Mouse (Mus musculus) hindbrain, embryonic 15.5 days (tissue): ENCODE data around the gene Gm8020. TPM values are rescaled to one million over a fixed set of nuclear protein-coding genes. Genes with fewer than 3 reads are reported as not detected.
A peak's percentile ranks its signal among the peaks of the same experiment; 100 is the strongest.
"Not testable (repeated sequence)": the region's sequence is repeated elsewhere in the genome, so short reads cannot be mapped to it uniquely, and the experiment has no call there.

Experiments
- ATAC-seq: fragments of 200-750 bp; cut with Nextera tagmentation; 2 replicates; pipeline ENCODE4 v1.8.0; 2017; ENCODE audit warnings: low read depth, moderate number of reproducible peaks, moderate TSS enrichment; ENCODE audit not compliant: low FRiP score
- H3K27ac ChIP-seq: fragments of 300-500 bp; sonication (generic); replicated peaks from 2 replicates; pipeline ENCODE4 v1.5.1; 2015; ENCODE audit warnings: mild to moderate bottlenecking, inconsistent platforms
- H3K27me3 ChIP-seq: fragments of 300-500 bp; sonication (generic); 2 replicates; pipeline ENCODE4 v1.6.1; 2015; ENCODE audit warnings: control low read depth, inconsistent platforms
- H3K36me3 ChIP-seq: fragments of 300-500 bp; sonication (generic); 2 replicates; pipeline ENCODE4 v1.6.1; 2015; ENCODE audit warnings: control low read depth, inconsistent platforms
- H3K4me1 ChIP-seq: fragments of 300-500 bp; sonication (generic); replicated peaks from 2 replicates; pipeline ENCODE4 v1.6.1; 2015; ENCODE audit warnings: control low read depth, inconsistent platforms
- H3K4me2 ChIP-seq: fragments of 300-500 bp; sonication (generic); 2 replicates; pipeline ENCODE4 v1.6.1; 2015; ENCODE audit warnings: moderate library complexity, mild to moderate bottlenecking, inconsistent platforms
- H3K4me3 ChIP-seq: fragments of 300-500 bp; sonication (generic); 2 replicates; pipeline ENCODE4 v1.5.1; 2015; ENCODE audit warnings: mild to moderate bottlenecking, inconsistent platforms
- H3K9ac ChIP-seq: fragments of 300-500 bp; sonication (generic); 2 replicates; pipeline ENCODE4 v1.6.1; 2015; ENCODE audit warnings: inconsistent platforms
- H3K9me3 ChIP-seq: fragments of 300-500 bp; sonication (generic); 2 replicates; pipeline ENCODE4 v1.6.1; 2016; ENCODE audit warnings: control low read depth, inconsistent platforms
- WGBS: fragments of 180-500 bp; shearing (Covaris S2); methylation state at CpG from one replicate; pipeline ENCODE4 v1.1.7; 2015; 5-methylcytosine and 5-hydroxymethylcytosine counted together
- polyA plus RNA-seq: library from polyadenylated mRNA; unstranded; fragments of >200 nt; fragmentation: Nextera tagmentation; extraction: Ambion mirVana; gene quantifications from 2 replicates; pipeline ENCODE4 v1.2.1, GENCODE M21; 2015

The Gm8020 gene
- not detected in 2 replicates for polyA plus RNA-seq

GRCm38 (mm10) chr14:42502249-42502648, at the start of gene Gm8020:
TSS of gene Gm8020 (minus strand) at chr14:42502349.
- H3K27me3 ChIP-seq, H3K4me1 ChIP-seq, H3K4me3 ChIP-seq, H3K4me2 ChIP-seq, H3K27ac ChIP-seq, H3K9me3 ChIP-seq, ATAC-seq, H3K9ac ChIP-seq, H3K36me3 ChIP-seq: not testable (repeated sequence)
- 88% methylated on average over 2 of the region's 3 CpGs for WGBS

GRCm38 (mm10) chr14:42543170-42543701, 41.1 kb upstream of the Gm8020 start:
- H3K27me3 ChIP-seq, H3K9ac ChIP-seq, H3K4me2 ChIP-seq, H3K4me1 ChIP-seq, H3K36me3 ChIP-seq, H3K9me3 ChIP-seq, H3K27ac ChIP-seq, H3K4me3 ChIP-seq: not testable (repeated sequence)
- ATAC-seq = peak; percentile 80
- WGBS = 10% methylated on average over 28 of the region's 31 CpGs

GRCm38 (mm10) chr14:42542316-42543169, 40.4 kb upstream of the Gm8020 start:
- not testable (repeated sequence) for H3K9me3 ChIP-seq, H3K4me3 ChIP-seq, H3K27me3 ChIP-seq, H3K36me3 ChIP-seq, H3K9ac ChIP-seq, H3K4me1 ChIP-seq, H3K27ac ChIP-seq, H3K4me2 ChIP-seq
- 19% methylated on average over 17 of the region's 29 CpGs for WGBS
- ATAC-seq = peak; percentile 85

GRCm38 (mm10) chr14:42524182-42524581, 22.0 kb upstream of the Gm8020 start, which contains the start of gene Gm8024:
TSS of gene Gm8024 (minus strand) at chr14:42524282.
- not testable (repeated sequence) for H3K36me3 ChIP-seq, H3K9ac ChIP-seq, H3K4me2 ChIP-seq, H3K27me3 ChIP-seq, H3K27ac ChIP-seq, ATAC-seq, H3K4me1 ChIP-seq, H3K9me3 ChIP-seq, H3K4me3 ChIP-seq
- WGBS = 97% methylated on average over 1 of the region's 3 CpGs

- WGBS = 54% methylated on average over 2 of the region's 2 CpGs
- H3K36me3 ChIP-seq, H3K4me1 ChIP-seq, H3K27ac ChIP-seq, H3K4me3 ChIP-seq, H3K27me3 ChIP-seq, ATAC-seq, H3K4me2 ChIP-seq, H3K9ac ChIP-seq, H3K9me3 ChIP-seq: not testable (repeated sequence)
Observed at GRCm38 (mm10) chr14:42463581-42463980, 38.6 kb downstream of the Gm8020 start, which contains the start of gene Gm8011. TSS of gene Gm8011 (plus strand) at chr14:42463881.

Other genes starting within 250 kb of the Gm8020 start
- not detected in 2 replicates for gene Gm17026, start 242.3 kb downstream of the Gm8020 start, polyA plus RNA-seq
- not detected in 2 replicates for gene Gm9611, start 205.0 kb downstream of the Gm8020 start, polyA plus RNA-seq
- not detected in 2 replicates for gene Gm7995, start 192.1 kb downstream of the Gm8020 start, polyA plus RNA-seq
- not detected in 2 replicates for gene Gm8005, start 62.7 kb downstream of the Gm8020 start, polyA plus RNA-seq
- not detected in 2 replicates for gene Gm8011, start 38.5 kb downstream of the Gm8020 start, polyA plus RNA-seq
- not detected in 2 replicates for gene Gm8024, start 21.9 kb upstream of the Gm8020 start, polyA plus RNA-seq
- gene Gm17124, start 97.5 kb upstream of the Gm8020 start, polyA plus RNA-seq = not detected in 2 replicates
- gene Gm3633, start 139.6 kb upstream of the Gm8020 start, polyA plus RNA-seq = not detected in 2 replicates
- gene Gm10378, start 153.6 kb upstream of the Gm8020 start, polyA plus RNA-seq = not detected in 2 replicates